Mouse (Mus musculus) 3T3-L1 (cell line): ENCODE results near the gene Pacs2.

Experiments used
- DNase-seq: peaks from one replicate; pipeline ENCODE4 v3.0.0-alpha.2; 2015; ENCODE audit warnings: low read depth, low spot score

Pacs2 gene

DNA sequence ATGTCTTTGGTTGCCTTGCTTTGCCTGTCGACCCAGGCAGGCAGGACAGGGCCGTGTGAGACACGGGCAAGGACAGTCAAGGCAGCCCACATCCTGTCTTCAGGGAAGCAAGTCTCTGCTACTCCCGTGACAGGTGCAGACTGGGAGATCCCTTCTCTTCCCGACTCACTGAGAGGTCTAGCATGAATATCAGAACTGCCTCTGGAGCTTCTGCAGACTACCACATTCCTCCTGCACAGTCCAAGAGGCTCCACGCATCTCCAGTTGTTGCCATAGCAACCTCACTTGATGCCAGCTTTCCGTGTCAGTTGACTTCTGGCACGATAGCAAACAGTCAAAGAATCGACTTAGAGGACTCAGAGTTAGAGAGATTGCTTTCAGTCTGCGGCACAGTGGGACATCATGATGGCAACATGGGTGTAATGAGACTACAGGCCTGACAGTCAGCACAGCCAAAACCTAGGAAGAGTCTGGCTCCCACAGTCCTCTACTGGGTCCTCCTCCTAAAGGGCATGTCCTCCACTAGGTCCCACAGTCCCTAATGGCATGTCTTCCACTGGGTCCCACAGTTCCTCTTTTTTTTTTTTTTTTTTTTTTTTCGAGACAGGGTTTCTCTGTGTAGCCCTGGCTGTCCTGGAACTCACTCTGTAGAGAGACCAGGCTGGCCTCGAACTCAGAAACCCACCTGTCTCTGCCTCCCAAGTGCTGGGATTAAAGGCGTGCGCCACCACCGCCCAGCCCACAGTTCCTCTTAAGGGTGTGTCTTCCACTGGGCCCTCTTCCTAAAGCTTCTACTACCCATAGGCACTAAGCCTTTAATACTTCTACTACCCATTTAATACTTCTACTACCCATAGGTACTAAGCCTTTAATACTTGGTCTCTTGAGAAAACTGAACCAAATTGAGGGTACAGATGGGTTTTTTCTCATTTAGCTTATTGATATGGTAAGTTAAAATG, 27.5 kb downstream of the Pacs2 start:
- DNase-seq: no peak

DNA sequence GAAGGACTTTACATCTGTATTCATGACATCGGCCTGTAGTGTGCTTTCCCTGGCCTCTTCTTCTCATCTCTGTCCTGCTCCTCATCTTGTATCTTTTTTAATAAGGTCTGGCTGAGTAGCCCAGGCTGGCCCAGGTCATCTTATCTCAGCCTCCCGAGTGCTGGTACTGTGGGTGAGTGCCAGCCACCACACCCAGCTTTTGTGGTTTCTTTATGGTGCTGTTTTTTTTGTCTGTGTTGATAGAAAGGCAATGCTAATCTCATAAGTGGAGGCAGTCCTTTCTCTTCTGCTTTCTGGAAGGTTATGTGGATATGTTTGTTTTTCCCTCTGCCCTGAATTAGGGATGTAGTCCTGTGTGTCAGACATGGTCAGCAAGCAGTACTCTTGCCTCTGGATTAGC, 28.2 kb downstream of the Pacs2 start:
- peak; percentile 37 for DNase-seq

DNA sequence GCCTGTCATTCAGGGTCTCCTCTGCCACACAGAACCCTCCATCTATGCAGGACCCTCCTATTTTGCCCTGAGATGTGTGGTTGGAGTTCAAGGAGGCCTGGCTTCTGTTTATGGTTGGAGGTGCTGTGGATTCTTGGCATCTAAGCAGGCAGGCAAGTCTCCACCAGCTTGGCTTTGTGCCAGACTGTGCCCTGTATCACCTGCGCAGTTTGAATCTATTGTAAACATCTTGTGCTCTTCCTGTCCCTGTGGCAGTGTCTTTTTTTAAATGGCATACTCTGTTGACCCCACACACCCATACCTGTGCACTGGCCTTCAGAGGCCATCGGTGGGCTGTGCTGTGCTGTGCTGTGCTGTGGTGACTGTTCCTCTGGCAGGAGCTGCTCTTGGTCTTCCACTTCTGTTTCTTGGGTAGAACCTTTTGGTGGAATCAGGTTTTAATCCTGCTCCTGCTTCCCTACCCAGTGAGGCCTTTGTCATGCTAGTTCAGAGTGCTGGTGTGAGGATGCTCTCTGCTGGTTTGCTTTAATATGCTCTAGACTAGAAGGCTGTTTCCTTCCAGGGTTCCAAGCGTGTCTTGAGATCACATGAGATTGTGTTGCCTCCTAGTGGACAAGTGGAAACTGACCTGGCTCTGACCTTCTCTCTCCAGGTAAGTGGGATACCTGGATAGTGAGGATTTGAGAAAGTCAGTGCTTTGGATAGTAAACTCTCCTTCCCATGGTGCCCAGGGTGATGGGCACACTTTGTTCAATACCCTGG, 30.8 kb downstream of the Pacs2 start:
- peak; percentile 44 for DNase-seq

DNA sequence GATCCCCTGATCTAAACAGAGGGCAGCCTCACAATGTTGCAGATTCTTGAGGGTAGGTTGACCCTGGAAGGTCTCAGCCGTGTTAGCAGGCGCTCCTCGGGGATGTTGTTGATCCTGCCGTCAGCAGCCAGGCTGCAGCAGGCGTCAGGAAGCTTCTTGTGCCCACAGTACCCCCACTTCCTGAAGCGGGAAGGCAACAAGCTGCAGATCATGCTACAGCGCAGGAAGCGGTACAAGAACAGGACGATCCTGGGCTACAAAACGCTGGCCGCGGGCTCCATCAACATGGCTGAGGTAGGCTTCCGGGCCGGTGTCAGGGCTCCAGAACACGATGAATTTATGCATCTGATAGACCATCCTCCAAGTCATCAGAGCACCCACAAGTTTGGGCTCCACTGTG, 32.6 kb downstream of the Pacs2 start:
- DNase-seq: no peak

DNA sequence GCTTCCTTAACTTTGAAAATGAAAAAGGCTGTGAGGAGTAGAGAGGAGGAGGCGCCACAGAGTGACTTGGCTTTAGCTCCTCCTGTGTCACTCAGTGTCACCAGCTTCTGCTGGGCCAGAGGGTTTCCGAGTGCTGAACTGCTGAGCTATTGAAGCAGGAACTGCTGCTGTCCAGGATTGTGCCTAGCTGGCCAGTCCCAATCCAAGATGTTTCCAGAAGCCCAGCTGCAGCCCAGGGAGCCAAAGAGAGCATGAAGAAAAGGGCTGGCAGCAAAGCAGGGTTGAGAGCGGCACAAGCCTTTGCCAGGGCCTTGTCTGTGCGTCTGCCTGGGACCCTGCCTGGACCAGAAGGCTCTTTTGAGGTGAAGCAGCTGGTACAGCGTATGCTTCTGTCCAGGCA, 33.8 kb downstream of the Pacs2 start:
- no peak for DNase-seq

DNA sequence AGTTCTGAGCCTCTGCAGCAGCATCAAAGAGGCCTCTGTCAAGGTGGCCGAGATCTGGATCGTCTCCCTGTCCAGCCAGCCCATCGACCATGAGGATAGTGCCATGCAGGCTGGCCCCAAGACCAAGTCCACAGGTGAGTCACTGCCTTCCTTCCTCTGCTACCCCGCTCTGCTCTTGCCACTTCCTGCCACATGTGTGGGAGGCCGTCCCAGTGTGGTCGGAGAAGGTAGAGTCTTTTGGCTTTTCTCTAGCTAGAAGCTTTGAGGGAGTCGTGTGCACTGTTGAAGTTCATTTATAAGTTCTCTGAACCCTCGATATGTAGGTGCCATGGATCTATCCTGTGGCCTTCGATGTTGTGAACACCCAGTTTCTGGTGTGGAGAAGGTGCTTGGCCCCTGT, 35.5 kb downstream of the Pacs2 start:
- no peak for DNase-seq

DNA sequence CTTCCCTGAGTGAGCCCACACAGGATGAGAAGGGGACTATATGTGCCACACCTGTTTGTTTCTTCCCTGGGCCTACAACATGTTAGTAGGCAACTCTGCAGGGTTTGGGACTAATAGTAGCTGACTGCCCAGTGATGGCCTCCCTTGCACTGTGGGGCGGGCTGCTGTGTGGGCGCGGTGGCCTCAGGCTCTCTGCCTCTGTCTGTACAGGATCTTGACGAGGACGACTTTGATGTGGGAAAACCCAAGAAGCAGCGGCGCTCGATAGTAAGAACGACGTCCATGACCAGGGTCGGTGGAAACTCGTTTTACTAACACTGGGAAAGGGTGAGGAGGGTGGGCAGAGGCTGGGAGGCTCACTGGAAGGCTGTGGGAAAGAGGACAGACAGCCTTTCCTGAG, 36.4 kb downstream of the Pacs2 start:
- DNase-seq: no peak

DNA sequence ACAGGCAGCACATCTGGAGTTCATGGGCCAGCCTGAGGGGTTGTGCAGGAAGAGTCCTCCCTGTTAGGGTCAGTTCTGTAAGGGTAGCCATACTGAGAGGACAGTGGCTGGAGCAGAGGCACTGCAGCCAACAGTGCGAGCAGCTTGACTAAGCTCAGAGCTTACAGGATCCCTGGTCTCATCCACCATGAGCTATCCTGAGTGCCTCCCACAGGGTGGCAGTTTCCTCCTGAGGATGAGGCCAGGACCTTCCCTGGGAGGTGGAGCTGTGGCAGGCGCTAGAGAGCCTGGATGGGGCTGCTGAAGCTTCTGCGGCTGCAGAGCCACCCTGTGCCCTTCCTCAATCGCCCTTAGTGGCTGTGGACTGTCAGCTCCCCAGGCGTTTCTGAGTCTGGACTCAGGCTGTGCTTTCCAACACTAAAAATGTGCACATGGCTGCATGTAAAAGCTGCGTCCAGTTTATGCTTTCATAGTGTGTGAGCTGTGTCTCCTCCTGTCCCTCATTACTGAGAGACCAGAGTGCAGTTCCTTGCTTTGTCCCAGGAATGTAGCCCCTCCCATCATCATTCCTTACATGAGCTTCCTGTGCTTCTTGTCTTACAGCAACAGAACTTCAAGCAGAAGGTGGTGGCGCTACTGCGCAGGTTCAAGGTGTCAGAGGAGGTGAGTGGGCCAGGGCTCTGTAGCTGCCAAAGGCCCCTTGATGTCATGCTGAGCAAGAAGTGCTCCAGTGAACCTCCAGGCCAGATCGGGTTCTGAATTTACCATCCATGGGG, 37.5 kb downstream of the Pacs2 start:
- no peak for DNase-seq

DNA sequence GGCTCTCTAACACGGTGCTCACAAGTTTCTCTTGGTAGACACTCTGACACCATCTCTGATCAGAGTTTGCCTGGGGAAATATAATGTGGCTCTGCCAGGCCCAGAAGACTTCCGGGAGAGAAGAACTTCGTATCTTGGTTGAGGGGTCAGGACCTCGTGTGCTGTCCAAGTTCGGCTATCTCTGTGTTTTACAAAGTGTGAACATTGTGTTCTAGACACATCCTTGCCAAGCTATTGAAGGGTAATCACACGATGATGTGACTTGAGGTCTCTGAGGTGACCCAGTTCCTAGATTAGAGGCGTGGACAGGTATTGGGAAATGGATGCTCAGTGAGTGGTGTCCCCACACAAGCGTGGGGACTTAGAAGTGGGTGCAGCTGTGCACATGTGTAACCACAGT, 41.8 kb downstream of the Pacs2 start:
- no peak for DNase-seq

DNA sequence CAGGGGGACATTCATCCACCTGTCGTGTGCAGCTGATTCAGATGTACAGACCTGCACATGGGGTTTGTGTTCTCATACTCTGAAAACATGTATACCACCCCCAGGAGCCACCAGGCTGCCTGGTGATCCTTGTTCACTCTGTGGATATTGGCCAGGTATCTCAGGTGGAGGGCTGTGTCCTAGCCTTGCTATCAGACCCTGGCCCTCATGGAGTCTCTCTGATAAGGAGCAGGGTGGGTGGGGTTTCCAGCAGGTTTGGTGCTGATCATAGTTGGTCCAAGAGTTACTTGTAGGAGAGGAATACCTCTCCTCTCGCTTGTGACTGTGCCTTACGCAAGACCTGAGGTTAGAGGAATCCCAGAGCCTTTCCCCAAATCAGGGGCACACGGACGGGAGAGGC, 45.9 kb downstream of the Pacs2 start:
- DNase-seq: no peak

DNA sequence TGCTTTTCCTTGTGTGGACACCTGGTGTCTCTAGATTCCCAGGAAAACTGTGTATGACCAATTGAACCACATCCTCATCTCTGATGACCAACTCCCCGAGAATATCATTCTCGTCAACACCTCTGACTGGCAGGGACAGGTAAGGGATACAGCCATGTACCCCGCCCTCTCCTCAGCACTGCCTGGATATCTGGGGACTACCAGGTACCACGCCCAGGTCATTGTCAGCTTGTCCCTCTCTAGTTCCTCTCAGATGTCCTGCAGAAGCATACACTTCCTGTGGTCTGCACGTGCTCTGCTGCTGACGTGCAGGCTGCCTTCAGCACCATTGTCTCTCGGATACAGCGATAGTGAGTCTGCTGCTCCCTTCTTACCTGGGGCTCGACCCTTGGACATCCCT, 47.3 kb downstream of the Pacs2 start:
- no peak for DNase-seq

DNA sequence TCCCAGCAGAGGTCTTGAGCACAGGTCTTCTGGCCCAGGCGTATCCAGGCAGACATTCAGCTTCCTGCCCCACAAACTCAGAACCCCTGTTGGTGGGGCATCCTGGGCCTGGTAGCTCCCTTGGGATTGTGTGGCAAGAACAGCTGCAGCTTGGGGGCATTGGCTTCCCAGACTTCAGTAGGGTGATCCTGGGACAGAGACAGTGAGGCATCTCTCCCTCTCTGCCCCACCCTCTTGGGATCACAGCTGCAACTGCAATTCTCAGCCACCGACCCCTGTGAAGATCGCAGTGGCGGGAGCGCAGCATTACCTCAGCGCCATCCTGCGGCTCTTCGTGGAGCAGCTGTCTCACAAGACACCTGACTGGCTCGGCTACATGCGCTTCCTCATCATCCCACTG, 47.9 kb downstream of the Pacs2 start:
- DNase-seq: no peak

DNA sequence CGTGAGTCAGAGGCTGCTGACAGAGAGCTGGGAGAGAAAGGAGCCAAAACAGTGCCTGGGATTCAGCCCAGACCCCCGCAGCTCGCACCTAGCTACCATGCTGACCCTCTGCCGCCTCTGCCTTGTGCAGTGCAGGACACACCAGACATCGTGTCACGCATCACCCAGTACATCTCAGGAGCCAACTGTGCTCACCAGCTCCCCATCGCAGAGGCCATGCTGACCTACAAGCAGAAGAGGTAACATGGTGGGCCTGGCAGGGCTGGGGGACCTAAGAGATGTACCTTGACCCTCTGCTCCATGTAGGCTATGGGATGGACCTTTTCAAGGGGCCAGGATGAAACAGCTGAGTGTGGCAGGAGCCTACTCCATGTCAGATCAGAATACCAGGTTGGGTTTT, 49.4 kb downstream of the Pacs2 start:
- DNase-seq: no peak

DNA sequence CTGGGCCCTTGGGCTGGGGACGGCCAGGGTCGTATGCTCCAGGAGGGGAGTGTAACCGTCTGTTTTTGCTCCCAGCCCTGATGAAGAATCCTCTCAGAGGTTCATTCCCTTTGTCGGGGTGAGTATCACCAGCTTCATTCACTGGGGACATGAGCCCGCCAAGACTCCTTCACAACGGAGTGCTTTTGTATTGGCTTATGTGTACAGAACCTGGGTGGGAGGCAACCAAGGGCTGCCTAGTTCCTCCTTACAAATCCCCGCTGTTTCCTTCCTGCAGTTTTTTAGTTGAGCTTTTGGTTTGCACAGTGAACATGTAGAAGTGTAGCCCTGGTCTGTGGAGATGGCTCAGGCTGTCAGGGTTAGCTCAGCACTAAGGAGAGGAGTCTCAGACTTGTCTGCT, 53.7 kb downstream of the Pacs2 start:
- no peak for DNase-seq

DNA sequence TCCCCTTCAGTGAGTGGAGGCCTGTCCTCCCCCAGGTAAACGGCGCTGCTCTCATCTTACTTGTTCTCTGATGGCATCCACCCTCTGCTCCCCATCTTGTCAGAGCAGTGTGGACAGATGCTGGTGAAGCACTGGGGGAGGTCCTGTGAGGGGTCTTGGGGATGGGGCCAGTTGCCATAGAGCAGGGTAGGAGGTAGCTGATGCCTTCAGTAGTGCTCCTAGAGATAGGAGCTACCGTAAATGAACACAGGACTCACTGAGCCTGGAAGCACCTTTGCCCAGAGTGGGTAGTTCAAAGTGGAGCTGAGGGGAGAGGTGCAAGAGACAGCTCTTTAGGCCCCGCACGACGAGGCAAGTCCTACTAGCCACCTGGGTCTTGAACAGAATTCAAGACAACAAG, 55.1 kb downstream of the Pacs2 start:
- no peak for DNase-seq

DNA sequence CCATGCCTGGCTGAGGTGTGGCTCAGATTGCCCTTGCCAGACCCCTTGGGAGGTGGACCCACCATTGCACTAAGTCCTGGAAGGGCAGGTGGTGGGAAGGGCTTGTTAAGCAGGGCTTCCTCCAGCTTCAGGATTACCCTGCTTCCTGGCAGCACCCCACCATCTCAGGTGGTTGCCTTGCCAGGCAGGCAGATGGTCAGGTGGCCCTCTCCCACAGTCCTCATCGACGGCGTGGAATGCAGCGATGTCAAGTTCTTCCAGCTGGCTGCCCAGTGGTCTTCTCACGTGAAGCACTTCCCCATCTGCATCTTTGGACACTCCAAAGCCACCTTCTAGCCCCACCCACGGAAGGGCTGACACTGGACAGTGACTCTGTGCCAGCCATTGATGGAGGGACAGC, 57.0 kb downstream of the Pacs2 start:
- DNase-seq: no peak

DNA sequence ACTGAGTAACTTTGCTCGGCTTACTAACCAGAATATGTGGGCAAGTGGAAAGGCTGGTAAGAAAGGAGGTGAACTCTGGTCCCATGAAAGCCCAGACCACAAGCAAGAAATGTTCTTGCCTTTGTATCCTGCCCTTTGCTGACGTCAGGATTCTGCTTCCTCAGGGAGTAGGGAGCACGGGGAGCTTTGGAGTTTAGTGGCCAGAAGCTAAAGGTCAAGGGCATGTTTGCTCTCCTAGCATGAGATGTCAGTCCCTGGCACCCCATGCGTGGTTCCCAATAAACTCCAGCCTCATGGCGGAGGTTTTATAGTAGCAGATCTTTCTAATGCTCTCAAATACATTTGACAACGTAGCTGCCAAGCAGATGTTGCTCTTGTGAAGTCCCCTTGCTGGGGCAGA, 57.5 kb downstream of the Pacs2 start:
- no peak for DNase-seq

DNA sequence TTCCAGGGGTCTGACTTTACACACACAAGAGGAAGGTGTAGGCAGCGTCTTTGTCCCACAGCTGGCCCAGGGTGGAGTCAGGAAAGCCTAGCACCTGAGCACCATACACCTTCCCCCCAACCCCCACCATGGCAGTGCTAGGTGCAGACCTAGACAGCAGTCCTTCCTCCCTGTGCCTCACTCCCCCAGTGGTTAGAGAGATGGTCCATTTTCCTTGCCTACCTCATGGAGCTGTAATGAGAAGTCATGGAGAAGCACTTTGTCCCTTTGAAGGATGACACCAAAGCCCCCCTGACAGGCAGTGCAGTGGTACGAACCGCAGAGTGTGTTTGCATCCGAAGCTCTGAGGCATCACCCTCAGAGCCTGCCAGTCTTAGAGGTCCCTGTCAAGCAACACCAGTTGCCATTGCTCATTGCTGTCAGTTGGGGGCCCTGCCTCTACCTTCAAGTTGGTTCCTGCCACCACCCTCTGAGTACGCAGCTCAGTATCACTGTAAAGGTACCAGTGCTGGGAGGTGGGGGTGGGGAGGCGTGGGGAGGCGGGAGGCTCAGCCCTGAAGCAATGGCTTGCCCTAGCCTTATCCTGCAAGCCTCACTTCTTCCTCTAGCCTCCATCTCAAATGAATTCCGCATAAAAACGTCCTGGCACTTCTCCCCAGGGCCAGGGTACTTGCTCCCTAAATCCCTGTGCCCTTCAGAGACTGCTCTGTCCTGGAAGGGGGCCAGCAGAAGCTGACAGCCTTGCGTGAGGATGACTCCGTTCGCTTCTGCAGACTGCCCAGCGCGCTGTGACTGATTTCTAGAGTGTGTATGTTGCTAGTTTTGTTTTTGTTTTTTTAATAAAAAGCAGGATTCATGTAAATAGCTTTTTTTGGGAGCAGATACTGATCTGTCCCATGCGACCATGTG, 59.4 kb downstream of the Pacs2 start:
- no peak for DNase-seq

DNA sequence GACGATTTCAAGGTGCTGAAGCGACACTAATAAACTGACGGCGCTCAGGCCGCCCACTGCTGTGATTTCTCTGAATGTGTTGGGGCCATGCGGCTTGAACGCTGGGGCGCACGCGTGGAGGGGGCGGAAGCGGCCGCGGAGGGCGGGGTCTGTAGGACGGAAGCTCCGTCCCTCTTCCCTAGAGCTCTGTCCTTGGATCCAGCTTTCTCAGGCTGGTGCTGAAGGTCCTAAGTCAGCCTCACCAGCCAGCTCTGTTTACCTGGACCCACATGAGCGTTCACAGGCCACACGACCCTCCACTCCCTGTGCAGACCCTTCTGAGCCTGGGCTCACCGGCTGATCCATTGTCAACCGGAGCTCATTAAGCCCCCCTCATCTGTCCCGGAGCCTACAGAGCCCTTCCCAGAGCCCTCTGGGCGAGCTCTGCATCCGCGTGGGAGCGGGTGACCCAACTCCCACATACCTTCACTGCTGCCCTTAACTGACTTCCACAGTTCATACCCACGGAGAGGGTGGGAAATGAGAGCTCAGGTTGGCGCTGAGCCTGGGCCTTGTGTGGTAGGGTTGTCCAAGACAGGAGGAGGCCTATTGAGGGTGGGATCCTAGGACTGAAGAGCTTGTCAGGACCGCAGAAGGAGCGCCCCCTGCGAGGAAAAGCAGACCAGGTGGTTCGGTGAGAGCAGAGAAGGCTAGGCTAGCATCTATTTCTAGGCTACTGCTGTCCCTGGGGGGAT, 60.2 kb downstream of the Pacs2 start, which contains the start of gene Tex22:
Gene Tex22, plus strand, starts transcription at position 174 of the 734 bp plus-strand sequence.
- no peak for DNase-seq

DNA sequence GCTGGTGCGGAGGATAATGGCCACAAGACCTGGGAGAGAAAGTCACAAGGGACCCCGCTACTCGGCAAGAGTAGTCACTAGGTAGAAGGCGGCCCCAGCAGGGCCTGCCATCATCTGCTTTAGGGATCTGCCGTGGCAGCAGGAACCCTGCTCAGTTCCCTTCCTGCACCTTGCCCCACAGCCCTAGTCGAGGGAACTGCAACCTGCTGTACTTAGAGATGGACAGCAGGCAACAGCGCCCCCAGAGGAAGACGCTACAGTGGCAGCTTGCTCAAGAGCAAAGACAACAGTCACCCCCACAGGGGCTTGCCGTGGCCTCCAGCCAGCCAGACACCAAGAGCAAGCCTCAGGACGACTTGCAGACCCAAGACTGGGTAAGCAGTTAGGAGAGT, 60.8 kb downstream of the Pacs2 start:
- DNase-seq: peak; percentile 72
